8 mouse cellular contexts compared by ENCODE assay signal in genomic region chr8:84284608-84285063, GRCm38 (mm10). TPM values are rescaled to one million over a fixed set of nuclear protein-coding genes. Genes with fewer than 3 reads are reported as not detected.
A peak's percentile ranks its signal among the peaks of the same experiment; 100 is the strongest.
DNase-seq lines count a peak whose midpoint lies in the region; ATAC-seq lines count a peak whose summit lies in the region.

No protein-coding gene starts in this region.

- peak; percentile 82 for DNase-seq in NIH3T3 (ENCODE audit: low read depth)
- DNase-seq in heart, adult 8-10 months (ENCODE audit: low spot score), result peak; percentile 31
- DNase-seq in limb, embryonic 10.5 days (ENCODE audit: low spot score), result peak; percentile 64
- DNase-seq in spleen, adult 12 weeks (ENCODE audit: low spot score), result no peak
- no peak for DNase-seq in thymus, postnatal 0 days (ENCODE audit: low spot score)

- no peak overlapping the region for H3K27ac ChIP-seq in hindbrain, embryonic 12.5 days
- no peak overlapping the region for H3K27ac ChIP-seq in hindbrain, embryonic 13.5 days
- H3K27ac ChIP-seq in limb, embryonic 10.5 days, result peak overlapping the region; percentile 58; the same call in 1 of the 2 replicates
- peak overlapping the region; percentile 63 for H3K27ac ChIP-seq in stomach, embryonic 16.5 days (ENCODE audit: low read length)

- H3K9ac ChIP-seq in hindbrain, embryonic 12.5 days, result no peak overlapping the region
- H3K9ac ChIP-seq in hindbrain, embryonic 13.5 days, result no peak overlapping the region
- H3K9ac ChIP-seq in stomach, embryonic 16.5 days (ENCODE audit: low read length), result peak overlapping the region; percentile 50

- 27% methylated on average over 9 of the region's 9 CpGs for WGBS in hindbrain, embryonic 12.5 days
- 39% methylated on average over 9 of the region's 9 CpGs for WGBS in hindbrain, embryonic 13.5 days
- WGBS in limb, embryonic 10.5 days, result 23% methylated on average over 9 of the region's 9 CpGs
- 9% methylated on average over 9 of the region's 9 CpGs for WGBS in stomach, embryonic 16.5 days

- no peaks in the 10 kb centered on the region for H3K27me3 ChIP-seq in hindbrain, embryonic 12.5 days
- no peaks in the 10 kb centered on the region for H3K27me3 ChIP-seq in hindbrain, embryonic 13.5 days
- no peaks in the 10 kb centered on the region for H3K27me3 ChIP-seq in limb, embryonic 10.5 days (ENCODE audit: low read depth, poor library complexity, severe bottlenecking)
- no peaks in the 10 kb centered on the region for H3K27me3 ChIP-seq in stomach, embryonic 16.5 days (ENCODE audit: control insufficient read depth, insufficient read depth, low read length)

- H3K9me3 ChIP-seq in hindbrain, embryonic 12.5 days (replicated peaks), result no peaks in the 10 kb centered on the region
- H3K9me3 ChIP-seq in hindbrain, embryonic 13.5 days, result no peaks in the 10 kb centered on the region
- no peaks in the 10 kb centered on the region for H3K9me3 ChIP-seq in limb, embryonic 10.5 days (replicated peaks)
- H3K9me3 ChIP-seq in stomach, embryonic 16.5 days (replicated peaks; ENCODE audit: control insufficient read depth, low read length), result no peaks in the 10 kb centered on the region

- peak overlapping the region; percentile 27; the same call in 1 of the 2 replicates for H3K4me2 ChIP-seq in hindbrain, embryonic 12.5 days (replicated peaks)
- H3K4me2 ChIP-seq in hindbrain, embryonic 13.5 days, result no peak overlapping the region
- peak overlapping the region; percentile 31 for H3K4me2 ChIP-seq in stomach, embryonic 16.5 days (ENCODE audit: low read depth, low read length)

- ATAC-seq in hindbrain, embryonic 12.5 days (ENCODE audit: low FRiP score), result no peak
- ATAC-seq in hindbrain, embryonic 13.5 days (ENCODE audit: low FRiP score), result no peak
- ATAC-seq in stomach, embryonic 16.5 days (ENCODE audit: insufficient read depth, low FRiP score), result peak; percentile 58

- H3K4me3 ChIP-seq in hindbrain, embryonic 12.5 days, result no peak overlapping the region
- H3K4me3 ChIP-seq in hindbrain, embryonic 13.5 days, result no peak overlapping the region
- H3K4me3 ChIP-seq in limb, embryonic 10.5 days, result peak overlapping the region; percentile 37
- peak overlapping the region; percentile 18 for H3K4me3 ChIP-seq in stomach, embryonic 16.5 days (replicated peaks; ENCODE audit: low read length)

- no peaks in the 10 kb centered on the region for H3K36me3 ChIP-seq in hindbrain, embryonic 12.5 days
- H3K36me3 ChIP-seq in hindbrain, embryonic 13.5 days, result no peaks in the 10 kb centered on the region
- H3K36me3 ChIP-seq in limb, embryonic 10.5 days, result no peaks in the 10 kb centered on the region
- no peaks in the 10 kb centered on the region for H3K36me3 ChIP-seq in stomach, embryonic 16.5 days (ENCODE audit: control insufficient read depth, insufficient read depth, low read length)

- no peaks in the 10 kb centered on the region for H3K4me1 ChIP-seq in hindbrain, embryonic 12.5 days
- no peaks in the 10 kb centered on the region for H3K4me1 ChIP-seq in hindbrain, embryonic 13.5 days (replicated peaks)
- H3K4me1 ChIP-seq in limb, embryonic 10.5 days, result peaks cover 13% of the 10 kb centered on the region
- peaks cover 5% of the 10 kb centered on the region; the same call in 1 of the 2 replicates for H3K4me1 ChIP-seq in stomach, embryonic 16.5 days (ENCODE audit: control insufficient read depth, insufficient read depth, low read length)

RNA-seq across cellular contexts. Expression of gene Ccdc130, which starts 14.5 kb away (rescaled TPM):
- 18.4 and 22.0 TPM in 2 replicates for polyA plus RNA-seq in hindbrain, embryonic 12.5 days (2016; fragmentation: Nextera tagmentation; extraction: Ambion mirVana)
- 21.2 and 24.0 TPM in 2 replicates for polyA plus RNA-seq in hindbrain, embryonic 13.5 days (2015; fragmentation: Nextera tagmentation; extraction: Ambion mirVana)
- total RNA-seq in heart, adult 8-10 months (2022), result 10 to 100 TPM in 2 of 4 experiments, 1 to 10 TPM in 2; 7.5 to 12.3 (median 9.8) TPM
- 15.0 and 22.9 TPM in 2 replicates for polyA plus RNA-seq in limb, embryonic 10.5 days (2016; fragmentation: Nextera tagmentation; extraction: Ambion mirVana)
- polyA plus RNA-seq in stomach, embryonic 16.5 days (2015; fragmentation: Nextera tagmentation; extraction: Ambion mirVana), result 18.8 and 19.0 TPM in 2 replicates
- 19.7 and 24.5 TPM in 2 replicates for polyA plus RNA-seq in thymus, postnatal 0 days (2015; fragmentation: Nextera tagmentation; extraction: Ambion mirVana)

RNA-seq across cellular contexts. Expression of gene Mri1, which starts 27.5 kb away (rescaled TPM):
- polyA plus RNA-seq in hindbrain, embryonic 12.5 days (2016; fragmentation: Nextera tagmentation; extraction: Ambion mirVana), result 57.3 and 62.9 TPM in 2 replicates
- 50.7 and 57.6 TPM in 2 replicates for polyA plus RNA-seq in hindbrain, embryonic 13.5 days (2015; fragmentation: Nextera tagmentation; extraction: Ambion mirVana)
- 10 to 100 TPM; 10.5 to 15.0 (median 12.5) TPM for total RNA-seq in heart, adult 8-10 months (2022)
- 75.0 and 83.0 TPM in 2 replicates for polyA plus RNA-seq in limb, embryonic 10.5 days (2016; fragmentation: Nextera tagmentation; extraction: Ambion mirVana)
- 49.2 and 55.0 TPM in 2 replicates for polyA plus RNA-seq in stomach, embryonic 16.5 days (2015; fragmentation: Nextera tagmentation; extraction: Ambion mirVana)
- 80.0 and 85.4 TPM in 2 replicates for polyA plus RNA-seq in thymus, postnatal 0 days (2015; fragmentation: Nextera tagmentation; extraction: Ambion mirVana)

RNA-seq across cellular contexts. Expression of gene D8Ertd738e, which starts 35.1 kb away (rescaled TPM):
- 255 and 266 TPM in 2 replicates for polyA plus RNA-seq in hindbrain, embryonic 12.5 days (2016; fragmentation: Nextera tagmentation; extraction: Ambion mirVana)
- polyA plus RNA-seq in hindbrain, embryonic 13.5 days (2015; fragmentation: Nextera tagmentation; extraction: Ambion mirVana), result 263 and 280 TPM in 2 replicates
- 100 to 1,000 TPM; 165 to 232 (median 189) TPM for total RNA-seq in heart, adult 8-10 months (2022)
- 420 and 449 TPM in 2 replicates for polyA plus RNA-seq in limb, embryonic 10.5 days (2016; fragmentation: Nextera tagmentation; extraction: Ambion mirVana)
- 271 and 289 TPM in 2 replicates for polyA plus RNA-seq in stomach, embryonic 16.5 days (2015; fragmentation: Nextera tagmentation; extraction: Ambion mirVana)
- 403 and 424 TPM in 2 replicates for polyA plus RNA-seq in thymus, postnatal 0 days (2015; fragmentation: Nextera tagmentation; extraction: Ambion mirVana)

RNA-seq across cellular contexts. Expression of gene Zswim4, which starts 47.8 kb away (rescaled TPM):
- 57.5 and 59.0 TPM in 2 replicates for polyA plus RNA-seq in hindbrain, embryonic 12.5 days (2016; fragmentation: Nextera tagmentation; extraction: Ambion mirVana)
- 38.5 and 39.1 TPM in 2 replicates for polyA plus RNA-seq in hindbrain, embryonic 13.5 days (2015; fragmentation: Nextera tagmentation; extraction: Ambion mirVana)
- total RNA-seq in heart, adult 8-10 months (2022), result 1 to 10 TPM; 6.6 to 8.0 (median 7.2) TPM
- polyA plus RNA-seq in limb, embryonic 10.5 days (2016; fragmentation: Nextera tagmentation; extraction: Ambion mirVana), result 40.1 and 44.4 TPM in 2 replicates
- polyA plus RNA-seq in stomach, embryonic 16.5 days (2015; fragmentation: Nextera tagmentation; extraction: Ambion mirVana), result 9.7 and 10.5 TPM in 2 replicates
- 12.7 and 13.2 TPM in 2 replicates for polyA plus RNA-seq in thymus, postnatal 0 days (2015; fragmentation: Nextera tagmentation; extraction: Ambion mirVana)

Comparison
In these comparisons a context has a peak if more than half of its experiments do, and no peak if none do; other contexts are left out.
1. H3K27ac ChIP-seq: peak in limb, embryonic 10.5 days (single experiment) and stomach, embryonic 16.5 days (single experiment); none in hindbrain, embryonic 12.5 days (single experiment) and hindbrain, embryonic 13.5 days (single experiment).
2. H3K4me3 ChIP-seq: peak in limb, embryonic 10.5 days (single experiment) and stomach, embryonic 16.5 days (single experiment); none in hindbrain, embryonic 12.5 days (single experiment) and hindbrain, embryonic 13.5 days (single experiment).
3. DNase-seq: peak in NIH3T3 (single experiment), heart, adult 8-10 months (single experiment) and limb, embryonic 10.5 days (single experiment); none in spleen, adult 12 weeks (single experiment) and thymus, postnatal 0 days (single experiment).